Mouse (Mus musculus) midbrain, postnatal 0 days (tissue): ENCODE results near the gene Ccdc191. TPM values are rescaled to one million over a fixed set of nuclear protein-coding genes. Genes with fewer than 3 reads are reported as not detected.

Experiments used
- ATAC-seq: fragments of 200-750 bp; cut with Nextera tagmentation; 2 replicates; pipeline ENCODE4 v1.8.0; 2017; ENCODE audit warnings: moderate number of reproducible peaks, mild to moderate bottlenecking, moderate TSS enrichment, moderate library complexity; ENCODE audit not compliant: low FRiP score
- DNase-seq: peaks from one replicate; pipeline ENCODE4 v3.0.0-alpha.2; 2015; ENCODE audit warnings: low spot score
- H3K27ac ChIP-seq: fragments of 300-500 bp; sonication (generic); 2 replicates; pipeline ENCODE4 v1.5.1; 2014; ENCODE audit warnings: low read depth, mild to moderate bottlenecking, low read length, mixed read lengths
- H3K27me3 ChIP-seq: fragments of 300-500 bp; sonication (generic); 2 replicates; pipeline ENCODE4 v1.6.1; 2014; ENCODE audit warnings: low read length, control low read depth, mixed read lengths; ENCODE audit not compliant: insufficient read depth
- H3K36me3 ChIP-seq: fragments of 300-500 bp; sonication (generic); 2 replicates; pipeline ENCODE4 v1.6.1; 2014; ENCODE audit warnings: low read length, control low read depth, mixed read lengths; ENCODE audit not compliant: insufficient read depth
- H3K4me1 ChIP-seq: fragments of 300-500 bp; sonication (generic); 2 replicates; pipeline ENCODE4 v1.6.1; 2014; ENCODE audit warnings: mild to moderate bottlenecking, control low read depth, antibody characterized with exemption, low read length, mixed read lengths; ENCODE audit not compliant: insufficient read depth
- H3K4me2 ChIP-seq: fragments of 300-500 bp; sonication (generic); 2 replicates; pipeline ENCODE4 v1.6.1; 2014; ENCODE audit warnings: low read depth, mild to moderate bottlenecking, low read length, mixed read lengths; ENCODE audit not compliant: poor library complexity, severe bottlenecking
- H3K4me3 ChIP-seq: fragments of 300-500 bp; sonication (generic); 2 replicates; pipeline ENCODE4 v1.5.1; 2014; ENCODE audit warnings: low read depth, mild to moderate bottlenecking, low read length, moderate library complexity
- H3K9ac ChIP-seq: fragments of 300-500 bp; sonication (generic); replicated peaks from 2 replicates; pipeline ENCODE4 v1.6.1; 2014; ENCODE audit warnings: mild to moderate bottlenecking, low read length, moderate library complexity, mixed read lengths; ENCODE audit not compliant: poor library complexity, severe bottlenecking
- H3K9me3 ChIP-seq: fragments of 300-500 bp; sonication (generic); 2 replicates; pipeline ENCODE4 v1.6.1; 2016; ENCODE audit warnings: low read length, control low read depth
- CTCF ChIP-seq: IDR thresholded peaks from 2 replicates; pipeline ENCODE4 v1.5.1; 2016; ENCODE audit warnings: antibody characterized with exemption, mild to moderate bottlenecking
- WGBS: fragments of 180-500 bp; shearing (Covaris S2); extraction: QIAGEN DNeasy Blood & Tissue Kit; methylation state at CpG from one replicate; pipeline ENCODE4 v1.1.7; 2014; 5-methylcytosine and 5-hydroxymethylcytosine counted together
- polyA plus RNA-seq: library from polyadenylated mRNA; unstranded; fragments of >200 nt; fragmentation: Nextera tagmentation; extraction: Ambion mirVana; gene quantifications from 2 replicates; pipeline ENCODE4 v1.2.1, GENCODE M21; 2015
- total RNA-seq: library from RNA; depleted of rRNA; stranded (reverse); fragments of >200 nt; gene quantifications from 2 replicates; pipeline ENCODE4 v1.2.3, GENCODE M21; 2014

Gene Ccdc191
- total and polyA plus RNA-seq, 2 experiments from 2014 or later, result 0.93 to 4.0 TPM

- Histone ChIP-seq H3K9ac (no peak overlapping the region), H3K27me3 (no peaks in the 10 kb centered on the region), H3K9me3 (no peaks in the 10 kb centered on the region), H3K36me3 (no peaks in the 10 kb centered on the region), H3K4me2 (no peak overlapping the region), H3K4me1 (no peaks in the 10 kb centered on the region), H3K4me3 (no peak overlapping the region), H3K27ac (no peak overlapping the region)
- no peak for TF ChIP-seq CTCF
- no peak for DNase-seq
- no peak for ATAC-seq
- 86% methylated on average over 8 of the region's 8 CpGs for WGBS
Measured at GRCm38 (mm10) chr16:43894501-43894900, 4.9 kb downstream of the Ccdc191 start.

GRCm38 (mm10) chr16:43900138-43900537, 10.5 kb downstream of the Ccdc191 start:
- H3K27me3 ChIP-seq, result no peaks in the 10 kb centered on the region
- H3K4me2 ChIP-seq, result no peak overlapping the region
- H3K4me3 ChIP-seq, result no peak overlapping the region
- no peak for ATAC-seq
- no peaks in the 10 kb centered on the region for H3K4me1 ChIP-seq
- 97% methylated on average over 4 of the region's 4 CpGs for WGBS
- no peak overlapping the region for H3K9ac ChIP-seq
- H3K9me3 ChIP-seq, result no peaks in the 10 kb centered on the region
- no peak overlapping the region for H3K27ac ChIP-seq
- H3K36me3 ChIP-seq, result no peaks in the 10 kb centered on the region
- TF ChIP-seq CTCF, result no peak
- no peak for DNase-seq

- TF ChIP-seq CTCF, result no peak
- no peaks in the 10 kb centered on the region for H3K27me3 ChIP-seq
- DNase-seq (no peak), ATAC-seq (no peak)
- no peak overlapping the region for H3K9ac ChIP-seq
- no peak overlapping the region for H3K4me3 ChIP-seq
- no peaks in the 10 kb centered on the region for H3K9me3 ChIP-seq
- H3K4me2 ChIP-seq, result no peak overlapping the region
- no peak overlapping the region for H3K27ac ChIP-seq
- H3K36me3 ChIP-seq, result no peaks in the 10 kb centered on the region
- no peaks in the 10 kb centered on the region for H3K4me1 ChIP-seq
Measured at GRCm38 (mm10) chr16:43900571-43900970, 11.0 kb downstream of the Ccdc191 start.

GRCm38 (mm10) chr16:43908881-43909280, 19.3 kb downstream of the Ccdc191 start:
- Histone ChIP-seq H3K4me2 (no peak overlapping the region), H3K4me3 (no peak overlapping the region), H3K36me3 (no peaks in the 10 kb centered on the region), H3K9me3 (no peaks in the 10 kb centered on the region), H3K27me3 (no peaks in the 10 kb centered on the region), H3K27ac (no peak overlapping the region), H3K9ac (no peak overlapping the region), H3K4me1 (no peaks in the 10 kb centered on the region)
- WGBS, result 86% methylated on average over 2 of the region's 2 CpGs
- DNase-seq, result no peak
- TF ChIP-seq CTCF, result peak; percentile 33; the same call in 1 of the 2 replicates
- no peak for ATAC-seq

GRCm38 (mm10) chr16:43918867-43919266, 29.3 kb downstream of the Ccdc191 start:
- no peak for TF ChIP-seq CTCF
- ATAC-seq (no peak), DNase-seq (no peak)
- 92% methylated on average over 3 of the region's 3 CpGs for WGBS
- H3K4me1 ChIP-seq, result no peaks in the 10 kb centered on the region
- no peak overlapping the region for H3K9ac ChIP-seq
- H3K4me2 ChIP-seq, result no peak overlapping the region
- no peaks in the 10 kb centered on the region for H3K27me3 ChIP-seq
- no peaks in the 10 kb centered on the region for H3K36me3 ChIP-seq
- H3K9me3 ChIP-seq, result no peaks in the 10 kb centered on the region
- no peak overlapping the region for H3K27ac ChIP-seq
- no peak overlapping the region for H3K4me3 ChIP-seq

GRCm38 (mm10) chr16:43922024-43922423, 32.4 kb downstream of the Ccdc191 start:
- Histone ChIP-seq H3K4me3 (no peak overlapping the region), H3K9me3 (no peaks in the 10 kb centered on the region), H3K9ac (no peak overlapping the region), H3K27me3 (no peaks in the 10 kb centered on the region), H3K27ac (no peak overlapping the region), H3K4me1 (no peaks in the 10 kb centered on the region), H3K4me2 (no peak overlapping the region), H3K36me3 (no peaks in the 10 kb centered on the region)
- ATAC-seq, result no peak
- DNase-seq, result no peak
- WGBS, result 28% methylated on average over 2 of the region's 2 CpGs
- no peak for TF ChIP-seq CTCF
